Comparison of ENCODE assay signal across 8 mouse cellular contexts in the genomic region with DNA sequence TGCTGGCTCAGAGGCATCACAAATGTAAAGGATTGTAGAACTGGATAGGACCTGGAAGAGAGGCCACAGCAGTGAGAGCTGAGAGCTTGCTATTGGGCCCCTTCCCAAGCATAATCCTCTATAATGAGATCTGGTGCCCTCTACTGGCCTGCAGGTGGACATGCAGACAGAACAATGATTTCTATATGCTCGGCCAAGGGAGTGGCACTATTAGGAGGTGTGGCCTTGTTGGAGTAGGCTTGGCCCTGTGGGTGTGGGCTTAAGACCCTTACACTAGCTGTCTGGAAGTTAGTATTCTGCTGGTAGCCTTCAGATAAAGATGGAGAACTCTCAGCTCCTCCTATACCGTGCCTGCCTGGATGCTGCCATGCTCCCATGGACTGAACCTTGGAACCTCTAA. TPM values are rescaled to one million over a fixed set of nuclear protein-coding genes. Genes with fewer than 3 reads are reported as not detected.
A peak's percentile ranks its signal among the peaks of the same experiment; 100 is the strongest.
DNase-seq lines count a peak whose midpoint lies in the region; ATAC-seq and TF ChIP-seq lines count a peak whose summit lies in the region.

No protein-coding gene starts in this region.

- peaks cover 2% of the 10 kb centered on the region; the same call in 1 of the 2 replicates for H3K4me1 ChIP-seq in hindbrain, embryonic 16.5 days (ENCODE audit: control insufficient read depth, insufficient read depth, low read depth, low read length)
- H3K4me1 ChIP-seq in liver, adult 2 months (ENCODE audit: control insufficient read depth, insufficient read depth, low read length), result no peaks in the 10 kb centered on the region

- H3K27me3 ChIP-seq in hindbrain, embryonic 16.5 days (replicated peaks; ENCODE audit: control insufficient read depth, insufficient read depth, low read length), result no peaks in the 10 kb centered on the region; the same call in 1 of the 2 replicates
- H3K27me3 ChIP-seq in liver, adult 2 months (ENCODE audit: control insufficient read depth, insufficient read depth, low read length), result no peaks in the 10 kb centered on the region

- H3K27ac ChIP-seq in hindbrain, embryonic 16.5 days (ENCODE audit: low read depth, low read length), result no peak overlapping the region
- H3K27ac ChIP-seq in liver, adult 2 months (replicated peaks; ENCODE audit: insufficient read depth, low read depth, low read length), result no peak overlapping the region

- H3K79me2 ChIP-seq in liver, adult 2 months (ENCODE audit: control insufficient read depth, insufficient read depth, low read length), result no peaks in the 10 kb centered on the region

- H3K9me3 ChIP-seq in hindbrain, embryonic 16.5 days (ENCODE audit: control insufficient read depth, low read length), result no peaks in the 10 kb centered on the region

- peak; percentile 84 for TF ChIP-seq CTCF in brain, embryonic 14.5 days (IDR thresholded peaks at IDR 0.05; ENCODE audit: borderline replicate concordance, extremely low read depth, insufficient read depth, insufficient read length)
- TF ChIP-seq CTCF in liver, adult 2 months (IDR thresholded peaks at IDR 0.05; ENCODE audit: low read depth, low read length), result peak; percentile 71

- H3K36me3 ChIP-seq in hindbrain, embryonic 16.5 days (ENCODE audit: control insufficient read depth, insufficient read depth, low read length), result no peaks in the 10 kb centered on the region; the same call in 1 of the 2 replicates
- H3K36me3 ChIP-seq in liver, adult 2 months (ENCODE audit: control insufficient read depth, insufficient read depth, low read length), result no peaks in the 10 kb centered on the region

- ATAC-seq in erythroid progenitor cell, adult 5-6 weeks (replicated peaks; ENCODE audit: low FRiP score, poor library complexity, severe bottlenecking), result 0 out of 2 replicates have a peak, but pooled peaks have one; percentile 57
- peak; percentile 90 for ATAC-seq in hindbrain, embryonic 16.5 days

- no peak overlapping the region for H3K4me2 ChIP-seq in hindbrain, embryonic 16.5 days (ENCODE audit: low read length)

- WGBS in hindbrain, embryonic 16.5 days, result 8% methylated on average over 2 of the region's 2 CpGs
- 11% methylated on average over 2 of the region's 2 CpGs for WGBS in liver, adult 2 months

- DNase-seq in right cerebral cortex, adult 18-20 months, result peak; percentile 40
- no peak for DNase-seq in right cerebral cortex, postnatal 25 days
- peak; percentile 83 for DNase-seq in brain, embryonic 14.5 days (ENCODE audit: low read depth)
- DNase-seq in liver, adult 2 months (ENCODE audit: extremely low read depth, low read depth, low spot score), result no peak
- peak; percentile 21 to 42 for DNase-seq in natural killer cell, adult 2 months (ENCODE audit: low spot score in 2 of 2)
- peak; percentile 58 for DNase-seq in thymus, postnatal 4 days

- H3K9ac ChIP-seq in hindbrain, embryonic 16.5 days (ENCODE audit: low read depth, low read length), result no peak overlapping the region
- no peak overlapping the region for H3K9ac ChIP-seq in liver, adult 2 months (ENCODE audit: low read depth, low read length)

- H3K4me3 ChIP-seq in hindbrain, embryonic 16.5 days (ENCODE audit: low read length), result no peak overlapping the region
- no peak overlapping the region for H3K4me3 ChIP-seq in liver, adult 2 months (ENCODE audit: insufficient read depth, low read depth, low read length)

- no peak for TF ChIP-seq POLR2A in brain, embryonic 14.5 days (IDR thresholded peaks at IDR 0.05; ENCODE audit: borderline replicate concordance, extremely low read depth, insufficient read depth, insufficient read length, poor library complexity, severe bottlenecking)
- no peak for TF ChIP-seq POLR2A in liver, adult 2 months (IDR thresholded peaks at IDR 0.05; ENCODE audit: extremely low read depth, insufficient read depth, low read length)

RNA-seq across cellular contexts. Expression of gene Gm1113, which starts 17.0 kb away (rescaled TPM):
- not detected in 2 replicates for polyA plus RNA-seq in brain, embryonic 14.5 days (2012; rRNA removed)
- not detected in 2 replicates for total RNA-seq in erythroid progenitor cell, adult 5-6 weeks (2015; ENCODE audit: low replicate concordance)
- total RNA-seq in erythroid progenitor cell, adult 5-6 weeks (2017; ENCODE audit: low replicate concordance), result not detected in 2 replicates
- not detected in 2 replicates for polyA plus RNA-seq in hindbrain, embryonic 16.5 days (2015; fragmentation: Nextera tagmentation; extraction: Ambion mirVana)
- total RNA-seq in liver, adult 2 months (2014; rRNA removed), result not detected in 2 replicates
- not detected in 2 replicates for polyA plus RNA-seq in liver, adult 2 months (2012; rRNA removed)

RNA-seq across cellular contexts. Expression of gene Ddx25, which starts 23.2 kb away (rescaled TPM):
- polyA plus RNA-seq in brain, embryonic 14.5 days (2012; rRNA removed), result 11.2 and 15.2 TPM in 2 replicates
- under 0.01 TPM in 1 of 2 replicates, not detected in the other for total RNA-seq in erythroid progenitor cell, adult 5-6 weeks (2015; ENCODE audit: low replicate concordance)
- 0.23 TPM in 1 of 2 replicates, not detected in the other for total RNA-seq in erythroid progenitor cell, adult 5-6 weeks (2017; ENCODE audit: low replicate concordance)
- 28.6 and 30.1 TPM in 2 replicates for polyA plus RNA-seq in hindbrain, embryonic 16.5 days (2015; fragmentation: Nextera tagmentation; extraction: Ambion mirVana)
- total RNA-seq in liver, adult 2 months (2014; rRNA removed), result under 0.01 TPM in 1 of 2 replicates, not detected in the other
- 0.01 and 0.05 TPM in 2 replicates for polyA plus RNA-seq in liver, adult 2 months (2012; rRNA removed)

RNA-seq across cellular contexts. Expression of gene Pus3, which starts 23.3 kb away (rescaled TPM):
- polyA plus RNA-seq in brain, embryonic 14.5 days (2012; rRNA removed), result 12.6 and 16.1 TPM in 2 replicates
- total RNA-seq in erythroid progenitor cell, adult 5-6 weeks (2015; ENCODE audit: low replicate concordance), result 7.9 and 10.1 TPM in 2 replicates
- total RNA-seq in erythroid progenitor cell, adult 5-6 weeks (2017; ENCODE audit: low replicate concordance), result 4.1 and 8.5 TPM in 2 replicates
- 14.1 and 15.2 TPM in 2 replicates for polyA plus RNA-seq in hindbrain, embryonic 16.5 days (2015; fragmentation: Nextera tagmentation; extraction: Ambion mirVana)
- total RNA-seq in liver, adult 2 months (2014; rRNA removed), result 5.3 and 6.0 TPM in 2 replicates
- polyA plus RNA-seq in liver, adult 2 months (2012; rRNA removed), result 0.96 and 1.3 TPM in 2 replicates

RNA-seq across cellular contexts. Expression of gene Pate2, which starts 35.0 kb away (rescaled TPM):
- polyA plus RNA-seq in brain, embryonic 14.5 days (2012; rRNA removed), result 1.1 and 1.4 TPM in 2 replicates
- total RNA-seq in erythroid progenitor cell, adult 5-6 weeks (2015; ENCODE audit: low replicate concordance), result not detected in 2 replicates
- total RNA-seq in erythroid progenitor cell, adult 5-6 weeks (2017; ENCODE audit: low replicate concordance), result 0.53 and 3.1 TPM in 2 replicates
- polyA plus RNA-seq in hindbrain, embryonic 16.5 days (2015; fragmentation: Nextera tagmentation; extraction: Ambion mirVana), result 0.73 and 0.77 TPM in 2 replicates
- total RNA-seq in liver, adult 2 months (2014; rRNA removed), result not detected in 2 replicates
- polyA plus RNA-seq in liver, adult 2 months (2012; rRNA removed), result 0.06 TPM in 1 of 2 replicates, not detected in the other

RNA-seq across cellular contexts. Expression of gene Hyls1, which starts 35.1 kb away (rescaled TPM):
- polyA plus RNA-seq in brain, embryonic 14.5 days (2012; rRNA removed), result 13.4 and 14.5 TPM in 2 replicates
- 30.6 and 41.8 TPM in 2 replicates for total RNA-seq in erythroid progenitor cell, adult 5-6 weeks (2015; ENCODE audit: low replicate concordance)
- 28.7 and 37.7 TPM in 2 replicates for total RNA-seq in erythroid progenitor cell, adult 5-6 weeks (2017; ENCODE audit: low replicate concordance)
- 14.8 and 17.6 TPM in 2 replicates for polyA plus RNA-seq in hindbrain, embryonic 16.5 days (2015; fragmentation: Nextera tagmentation; extraction: Ambion mirVana)
- 1.4 and 1.9 TPM in 2 replicates for total RNA-seq in liver, adult 2 months (2014; rRNA removed)
- 0.36 and 0.50 TPM in 2 replicates for polyA plus RNA-seq in liver, adult 2 months (2012; rRNA removed)

Comparison
In these comparisons a context has a peak if more than half of its experiments do, and no peak if none do; other contexts are left out.
1. DNase-seq: peak in right cerebral cortex, adult 18-20 months (single experiment), brain, embryonic 14.5 days (single experiment), natural killer cell, adult 2 months (2 of 2) and thymus, postnatal 4 days (single experiment); none in right cerebral cortex, postnatal 25 days (single experiment) and liver, adult 2 months (single experiment).
2. RNA of gene Ddx25, which starts 23.2 kb away (polyA plus RNA-seq): 28.6 to 30.1 TPM in hindbrain, embryonic 16.5 days and 11.2 to 15.2 TPM in brain, embryonic 14.5 days; 0.01 to 0.05 TPM in liver, adult 2 months; every median in the first group is over 10 times any median in the second.